Mouse (Mus musculus): ENCODE results near the gene Nuak1. TPM values are rescaled to one million over a fixed set of nuclear protein-coding genes. Genes with fewer than 3 reads are reported as not detected.

Gene Nuak1
- polyA plus RNA-seq, 1 experiment: 5.7 TPM

GRCm38 (mm10) chr10:84363833-84364232 lies 76.6 kb downstream of the Nuak1 start:
- TF ChIP-seq CTCF (IDR thresholded peaks at IDR 0.05; ENCODE audit: borderline replicate concordance, control insufficient read depth, extremely low read depth, insufficient read depth, low read length, poor library complexity): no peak
- TF ChIP-seq POLR2A (IDR thresholded peaks at IDR 0.05; ENCODE audit: control insufficient read depth, extremely low read depth, insufficient read depth, low read length, poor library complexity): no peak
- Histone ChIP-seq H3K27me3 (ENCODE audit: control insufficient read depth, insufficient read depth, low read length) (no peaks in the 10 kb centered on the region), H3K27ac (ENCODE audit: control insufficient read depth, insufficient read depth, low read length) (no peak overlapping the region), H3K36me3 (ENCODE audit: control insufficient read depth, insufficient read depth, low read length) (no peaks in the 10 kb centered on the region), H3K4me1 (replicated peaks; ENCODE audit: control insufficient read depth, insufficient read depth, low read length) (no peaks in the 10 kb centered on the region), H3K4me3 (ENCODE audit: control insufficient read depth, insufficient read depth, low read length) (no peak overlapping the region)
- 94% methylated on average over 7 of the region's 7 CpGs for WGBS
- DNase-seq: no peak

DNA sequence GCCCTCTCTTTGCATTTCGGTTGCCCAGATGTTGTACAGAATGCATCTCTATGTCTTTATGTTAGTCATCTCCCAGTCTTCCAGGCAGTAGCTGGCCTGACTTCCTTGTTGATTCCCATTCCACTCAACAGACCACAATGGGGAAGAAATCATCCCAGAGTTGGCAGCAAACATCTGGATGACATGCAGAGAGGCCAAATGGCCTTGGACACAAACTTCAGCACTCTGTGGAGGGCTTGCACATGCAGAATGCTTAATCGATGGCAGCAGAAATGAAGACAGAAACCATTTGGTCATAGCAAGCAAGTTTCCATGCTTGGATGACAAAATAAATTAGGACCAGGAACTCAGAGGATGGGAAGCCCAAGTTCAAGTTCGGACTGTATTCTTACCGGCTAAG lies 79.4 kb downstream of the Nuak1 start:
- 96% methylated on average over 4 of the region's 4 CpGs for WGBS
- TF ChIP-seq POLR2A (IDR thresholded peaks at IDR 0.05; ENCODE audit: control insufficient read depth, extremely low read depth, insufficient read depth, low read length, poor library complexity) (no peak), CTCF (IDR thresholded peaks at IDR 0.05; ENCODE audit: borderline replicate concordance, control insufficient read depth, extremely low read depth, insufficient read depth, low read length, poor library complexity) (no peak)
- Histone ChIP-seq H3K36me3 (ENCODE audit: control insufficient read depth, insufficient read depth, low read length) (no peaks in the 10 kb centered on the region), H3K27ac (ENCODE audit: control insufficient read depth, insufficient read depth, low read length) (no peak overlapping the region), H3K27me3 (ENCODE audit: control insufficient read depth, insufficient read depth, low read length) (no peaks in the 10 kb centered on the region), H3K4me3 (ENCODE audit: control insufficient read depth, insufficient read depth, low read length) (no peak overlapping the region), H3K4me1 (replicated peaks; ENCODE audit: control insufficient read depth, insufficient read depth, low read length) (no peaks in the 10 kb centered on the region)
- no peak for DNase-seq

- TF ChIP-seq CTCF (IDR thresholded peaks at IDR 0.05; ENCODE audit: borderline replicate concordance, control insufficient read depth, extremely low read depth, insufficient read depth, low read length, poor library complexity) (no peak), POLR2A (IDR thresholded peaks at IDR 0.05; ENCODE audit: control insufficient read depth, extremely low read depth, insufficient read depth, low read length, poor library complexity) (no peak)
- 17% methylated on average over 9 of the region's 9 CpGs for WGBS
- Histone ChIP-seq H3K27me3 (ENCODE audit: control insufficient read depth, insufficient read depth, low read length) (no peaks in the 10 kb centered on the region), H3K4me3 (ENCODE audit: control insufficient read depth, insufficient read depth, low read length) (no peak overlapping the region), H3K4me1 (replicated peaks; ENCODE audit: control insufficient read depth, insufficient read depth, low read length) (no peaks in the 10 kb centered on the region), H3K36me3 (ENCODE audit: control insufficient read depth, insufficient read depth, low read length) (no peaks in the 10 kb centered on the region), H3K27ac (ENCODE audit: control insufficient read depth, insufficient read depth, low read length) (no peak overlapping the region)
- DNase-seq: no peak
Observed at GRCm38 (mm10) chr10:84360391-84360790, 80.0 kb downstream of the Nuak1 start.

DNA sequence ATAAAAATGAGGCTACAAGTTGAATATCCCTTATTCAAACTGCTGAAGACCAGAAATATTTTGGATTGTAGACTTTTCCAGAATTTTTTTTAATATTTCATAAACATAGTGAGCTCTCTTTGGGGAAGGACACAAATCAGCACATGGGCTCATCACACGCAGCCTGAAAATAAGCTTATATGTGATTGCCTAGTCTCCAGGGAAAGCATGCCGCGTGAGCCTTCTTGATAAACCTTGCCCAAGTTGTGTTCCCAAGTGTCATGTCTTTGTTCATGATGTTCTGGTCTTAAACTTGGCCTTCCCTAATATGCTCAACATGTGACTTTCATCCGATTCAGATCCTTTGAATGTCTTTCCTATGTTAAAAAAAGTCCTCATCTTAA lies 81.7 kb downstream of the Nuak1 start:
- no peak for DNase-seq
- Histone ChIP-seq H3K27me3 (ENCODE audit: control insufficient read depth, insufficient read depth, low read length) (no peaks in the 10 kb centered on the region), H3K4me1 (replicated peaks; ENCODE audit: control insufficient read depth, insufficient read depth, low read length) (no peaks in the 10 kb centered on the region), H3K4me3 (ENCODE audit: control insufficient read depth, insufficient read depth, low read length) (no peak overlapping the region), H3K27ac (ENCODE audit: control insufficient read depth, insufficient read depth, low read length) (no peak overlapping the region), H3K36me3 (ENCODE audit: control insufficient read depth, insufficient read depth, low read length) (no peaks in the 10 kb centered on the region)
- TF ChIP-seq CTCF (IDR thresholded peaks at IDR 0.05; ENCODE audit: borderline replicate concordance, control insufficient read depth, extremely low read depth, insufficient read depth, low read length, poor library complexity) (no peak), POLR2A (IDR thresholded peaks at IDR 0.05; ENCODE audit: control insufficient read depth, extremely low read depth, insufficient read depth, low read length, poor library complexity) (no peak)
- 96% methylated on average over 4 of the region's 4 CpGs for WGBS

GRCm38 (mm10) chr10:84357997-84358737 lies 82.2 kb downstream of the Nuak1 start:
- TF ChIP-seq CTCF (IDR thresholded peaks at IDR 0.05; ENCODE audit: borderline replicate concordance, control insufficient read depth, extremely low read depth, insufficient read depth, low read length, poor library complexity): no peak
- no peak for TF ChIP-seq POLR2A (IDR thresholded peaks at IDR 0.05; ENCODE audit: control insufficient read depth, extremely low read depth, insufficient read depth, low read length, poor library complexity)
- H3K27me3 ChIP-seq (ENCODE audit: control insufficient read depth, insufficient read depth, low read length): no peaks in the 10 kb centered on the region
- DNase-seq: no peak
- H3K4me1 ChIP-seq (replicated peaks; ENCODE audit: control insufficient read depth, insufficient read depth, low read length): no peaks in the 10 kb centered on the region
- H3K4me3 ChIP-seq (ENCODE audit: control insufficient read depth, insufficient read depth, low read length): no peak overlapping the region
- 46% methylated on average over 4 of the region's 4 CpGs for WGBS
- no peaks in the 10 kb centered on the region for H3K36me3 ChIP-seq (ENCODE audit: control insufficient read depth, insufficient read depth, low read length)
- H3K27ac ChIP-seq (ENCODE audit: control insufficient read depth, insufficient read depth, low read length): no peak overlapping the region

DNA sequence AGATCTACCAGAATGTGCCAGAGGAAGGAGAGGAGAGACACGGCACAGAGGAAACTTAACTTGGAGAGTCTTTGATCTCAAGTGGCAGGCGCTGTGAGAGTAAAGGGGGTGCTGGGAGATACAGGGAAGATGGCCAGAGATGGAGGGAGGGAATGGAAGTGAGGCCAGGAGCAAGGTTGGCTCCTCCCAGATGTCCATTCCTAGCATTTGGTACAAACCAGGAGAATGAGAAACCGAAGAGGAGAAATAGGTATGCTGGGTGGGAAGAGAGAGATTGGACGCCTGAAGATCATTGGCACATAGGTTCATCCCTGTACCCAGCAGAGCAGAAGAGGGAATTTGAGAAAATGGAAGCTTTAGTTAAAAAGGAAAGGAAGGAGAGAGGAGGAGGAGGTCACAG lies 82.8 kb downstream of the Nuak1 start:
- H3K27me3 ChIP-seq (ENCODE audit: control insufficient read depth, insufficient read depth, low read length): no peaks in the 10 kb centered on the region
- H3K4me1 ChIP-seq (replicated peaks; ENCODE audit: control insufficient read depth, insufficient read depth, low read length): no peaks in the 10 kb centered on the region
- WGBS: 92% methylated on average over 4 of the region's 4 CpGs
- TF ChIP-seq CTCF (IDR thresholded peaks at IDR 0.05; ENCODE audit: borderline replicate concordance, control insufficient read depth, extremely low read depth, insufficient read depth, low read length, poor library complexity): no peak
- TF ChIP-seq POLR2A (IDR thresholded peaks at IDR 0.05; ENCODE audit: control insufficient read depth, extremely low read depth, insufficient read depth, low read length, poor library complexity): no peak
- H3K27ac ChIP-seq (ENCODE audit: control insufficient read depth, insufficient read depth, low read length): no peak overlapping the region
- no peak for DNase-seq
- H3K36me3 ChIP-seq (ENCODE audit: control insufficient read depth, insufficient read depth, low read length): no peaks in the 10 kb centered on the region
- no peak overlapping the region for H3K4me3 ChIP-seq (ENCODE audit: control insufficient read depth, insufficient read depth, low read length)

DNA sequence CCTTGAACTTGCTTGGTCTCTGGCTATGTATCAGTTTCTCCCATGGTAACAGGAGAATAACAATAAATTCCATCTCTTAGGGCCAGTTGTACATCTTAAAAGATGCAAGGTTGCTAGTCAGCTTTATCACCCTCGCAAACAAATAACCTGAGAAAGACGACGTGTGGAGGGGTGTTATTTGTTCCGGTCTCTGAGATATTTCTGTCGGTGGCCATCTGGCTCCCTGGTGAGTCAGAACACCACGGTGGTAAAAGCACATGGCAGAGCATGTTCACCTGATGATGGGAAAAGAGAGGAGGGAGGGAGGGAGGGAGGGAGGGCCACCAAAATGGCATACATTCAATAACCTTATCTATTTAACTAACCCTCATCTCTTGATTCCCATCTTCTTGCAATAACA lies 86.1 kb downstream of the Nuak1 start:
- H3K36me3 ChIP-seq (ENCODE audit: control insufficient read depth, insufficient read depth, low read length): no peaks in the 10 kb centered on the region
- no peak for DNase-seq
- no peak overlapping the region for H3K27ac ChIP-seq (ENCODE audit: control insufficient read depth, insufficient read depth, low read length)
- TF ChIP-seq CTCF (IDR thresholded peaks at IDR 0.05; ENCODE audit: borderline replicate concordance, control insufficient read depth, extremely low read depth, insufficient read depth, low read length, poor library complexity): no peak
- no peak for TF ChIP-seq POLR2A (IDR thresholded peaks at IDR 0.05; ENCODE audit: control insufficient read depth, extremely low read depth, insufficient read depth, low read length, poor library complexity)
- whole genome bisulfite sequencing: 88% methylated on average over 6 of the region's 6 CpGs
- no peaks in the 10 kb centered on the region for H3K4me1 ChIP-seq (replicated peaks; ENCODE audit: control insufficient read depth, insufficient read depth, low read length)
- no peak overlapping the region for H3K4me3 ChIP-seq (ENCODE audit: control insufficient read depth, insufficient read depth, low read length)
- H3K27me3 ChIP-seq (ENCODE audit: control insufficient read depth, insufficient read depth, low read length): no peaks in the 10 kb centered on the region

All from thymus, adult 2 months (tissue).